Mouse (Mus musculus) small intestine, adult 2 months (tissue): ENCODE measurements at regions not wholly inside any gene's neighbourhood (a gene's known extent, or its start where the extent isn't known, plus 50 kb on each side); places are given as distances from the start of the nearest gene placed in this dataset.

Experiments used
- H3K27ac ChIP-seq: fragments of 200-500 bp; 2 replicates; pipeline ENCODE4 v1.5.1; 2012; ENCODE audit warnings: low read depth, low read length, control low read depth, inconsistent platforms; ENCODE audit not compliant: insufficient read depth
- H3K27me3 ChIP-seq: fragments of 200-500 bp; 2 replicates; pipeline ENCODE4 v1.6.1; 2012; ENCODE audit warnings: mild to moderate bottlenecking, moderate library complexity, low read length, inconsistent platforms; ENCODE audit not compliant: control insufficient read depth, insufficient read depth
- H3K36me3 ChIP-seq: fragments of 200-500 bp; 2 replicates; pipeline ENCODE4 v1.6.1; 2012; ENCODE audit warnings: mild to moderate bottlenecking, low read length, control low read depth, inconsistent platforms; ENCODE audit not compliant: control insufficient read depth, insufficient read depth
- H3K4me1 ChIP-seq: fragments of 200-500 bp; 2 replicates; pipeline ENCODE4 v1.6.1; 2012; ENCODE audit warnings: low read length, inconsistent platforms, mixed read lengths; ENCODE audit not compliant: control insufficient read depth, insufficient read depth, insufficient read length
- H3K4me3 ChIP-seq: fragments of 200-500 bp; 2 replicates; pipeline ENCODE4 v1.5.1; 2012; ENCODE audit warnings: low read depth, mild to moderate bottlenecking, control low read depth, inconsistent platforms, low read length, moderate library complexity
- CTCF ChIP-seq: fragments of 200-500 bp; IDR thresholded peaks from 2 replicates; pipeline ENCODE4 v1.5.1; 2012; ENCODE audit warnings: low read depth, mild to moderate bottlenecking, control low read depth, inconsistent platforms, low read length, moderate library complexity, mixed read lengths; ENCODE audit not compliant: insufficient replicate concordance, insufficient read length; ENCODE audit errors: extremely low read depth
- POLR2A ChIP-seq: fragments of 200-500 bp; IDR thresholded peaks from 2 replicates; pipeline ENCODE4 v1.6.1; 2012; ENCODE audit warnings: low read depth, mild to moderate bottlenecking, control low read depth, inconsistent platforms, low read length, moderate library complexity
- WGBS: fragments of 180-500 bp; shearing (Covaris S2); methylation state at CpG from one replicate; pipeline ENCODE4 v1.1.7; 2018; 5-methylcytosine and 5-hydroxymethylcytosine counted together

- no peak overlapping the region for H3K4me3 ChIP-seq
- peaks cover 30% of the 10 kb centered on the region for H3K4me1 ChIP-seq
- WGBS, result 40% methylated on average over 18 of the region's 18 CpGs
- no peaks in the 10 kb centered on the region for H3K27me3 ChIP-seq
- TF ChIP-seq CTCF (no peak), POLR2A (no peak)
- no peak overlapping the region for H3K27ac ChIP-seq
- no peaks in the 10 kb centered on the region for H3K36me3 ChIP-seq
Measured at GRCm38 (mm10) chr12:25268871-25269850, 172.2 kb upstream of the Id2 start.

- 49% methylated on average over 7 of the region's 7 CpGs for WGBS
- H3K27ac ChIP-seq, result no peak overlapping the region
- TF ChIP-seq POLR2A, result no peak
- no peak for TF ChIP-seq CTCF
- H3K4me3 ChIP-seq, result no peak overlapping the region
- peaks cover 30% of the 10 kb centered on the region for H3K4me1 ChIP-seq
- no peaks in the 10 kb centered on the region for H3K27me3 ChIP-seq
- H3K36me3 ChIP-seq, result no peaks in the 10 kb centered on the region
Measured at GRCm38 (mm10) chr12:25268323-25268722, 171.4 kb upstream of the Id2 start.

DNA sequence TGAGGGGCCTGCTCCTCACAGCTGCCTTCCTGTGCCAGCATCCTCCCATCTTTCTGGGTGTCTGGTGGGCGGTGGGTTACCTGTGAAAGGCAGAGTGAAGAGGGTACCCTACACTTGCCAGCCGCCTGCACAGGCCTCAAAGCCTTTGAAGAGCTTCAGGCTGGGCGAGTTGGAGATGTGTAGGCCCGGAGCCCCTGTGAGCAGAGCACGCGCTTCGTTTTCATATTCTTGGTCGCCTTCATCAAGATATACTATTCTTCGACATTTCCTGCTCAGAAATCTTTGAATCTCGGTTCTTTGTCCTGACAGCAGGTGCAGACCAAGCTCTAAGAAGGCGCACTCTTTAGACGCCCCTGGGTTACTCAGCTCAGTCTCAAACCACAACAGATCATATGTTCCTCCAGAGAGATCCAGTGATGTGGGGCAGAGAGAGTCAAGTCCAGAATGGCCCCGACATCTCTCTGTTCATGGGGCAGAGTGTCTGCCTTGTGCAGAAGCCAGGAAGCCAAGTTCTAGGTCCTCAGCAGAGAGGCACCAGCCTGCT is 170.7 kb upstream of the Id2 start:
- 85% methylated on average over 13 of the region's 13 CpGs for WGBS
- H3K4me1 ChIP-seq, result peaks cover 28% of the 10 kb centered on the region
- H3K36me3 ChIP-seq, result no peaks in the 10 kb centered on the region
- H3K27ac ChIP-seq, result no peak overlapping the region
- TF ChIP-seq POLR2A, result no peak
- TF ChIP-seq CTCF, result no peak
- no peak overlapping the region for H3K4me3 ChIP-seq
- no peaks in the 10 kb centered on the region for H3K27me3 ChIP-seq

DNA sequence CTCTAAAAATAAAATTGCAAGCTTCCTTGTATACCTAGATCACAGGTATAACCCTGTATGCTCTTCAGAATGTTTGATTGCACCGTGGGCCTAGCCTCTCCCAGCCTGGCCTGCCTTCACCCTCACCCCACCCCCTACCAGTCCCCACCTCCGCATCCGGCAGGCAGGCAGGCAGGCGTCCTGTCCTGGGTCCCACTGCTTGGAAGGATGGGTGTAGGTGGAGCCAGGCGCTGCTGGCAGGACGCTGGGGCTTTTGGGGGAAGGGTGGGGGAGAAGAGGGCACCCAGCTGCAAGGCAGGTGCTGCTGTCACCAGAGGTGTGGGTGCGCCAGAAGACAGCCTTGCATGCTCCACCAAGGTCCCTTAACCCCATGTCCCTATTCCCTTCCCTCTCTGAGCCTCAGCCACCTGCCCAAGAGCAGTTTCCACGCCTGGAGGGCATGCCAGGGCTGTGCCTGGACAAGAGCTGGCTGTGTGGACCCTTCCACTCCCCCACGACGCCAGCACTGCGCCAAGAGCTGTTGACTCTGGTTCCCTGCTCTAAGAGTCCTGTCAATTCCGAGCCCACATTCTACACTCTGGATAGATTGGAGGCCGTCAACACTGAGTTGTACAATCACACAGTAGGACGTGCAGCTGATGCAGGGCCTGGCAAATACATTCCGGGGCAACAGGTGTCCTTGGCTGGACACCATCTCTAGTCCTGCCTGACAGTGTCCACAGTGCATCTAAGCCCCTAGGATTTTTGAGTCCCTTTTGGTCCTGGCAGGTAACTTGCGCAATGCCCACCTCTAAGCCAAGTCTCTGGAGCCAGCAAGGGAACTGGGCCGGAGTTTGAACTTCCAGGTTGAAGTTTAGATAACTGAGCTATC is 170.0 kb upstream of the Id2 start:
- Histone ChIP-seq H3K27ac (no peak overlapping the region), H3K36me3 (no peaks in the 10 kb centered on the region), H3K27me3 (no peaks in the 10 kb centered on the region), H3K4me3 (no peak overlapping the region), H3K4me1 (peaks cover 26% of the 10 kb centered on the region)
- TF ChIP-seq POLR2A (no peak), CTCF (no peak)
- WGBS, result 60% methylated on average over 17 of the region's 17 CpGs

- peaks cover 26% of the 10 kb centered on the region for H3K4me1 ChIP-seq
- H3K36me3 ChIP-seq, result no peaks in the 10 kb centered on the region
- 32% methylated on average over 11 of the region's 11 CpGs for WGBS
- no peak overlapping the region for H3K4me3 ChIP-seq
- no peaks in the 10 kb centered on the region for H3K27me3 ChIP-seq
- no peak overlapping the region for H3K27ac ChIP-seq
- TF ChIP-seq POLR2A (0 out of 2 replicates have a peak, but pooled peaks have one; percentile 16), CTCF (no peak)
Measured at GRCm38 (mm10) chr12:25265560-25266525, 168.9 kb upstream of the Id2 start.

DNA sequence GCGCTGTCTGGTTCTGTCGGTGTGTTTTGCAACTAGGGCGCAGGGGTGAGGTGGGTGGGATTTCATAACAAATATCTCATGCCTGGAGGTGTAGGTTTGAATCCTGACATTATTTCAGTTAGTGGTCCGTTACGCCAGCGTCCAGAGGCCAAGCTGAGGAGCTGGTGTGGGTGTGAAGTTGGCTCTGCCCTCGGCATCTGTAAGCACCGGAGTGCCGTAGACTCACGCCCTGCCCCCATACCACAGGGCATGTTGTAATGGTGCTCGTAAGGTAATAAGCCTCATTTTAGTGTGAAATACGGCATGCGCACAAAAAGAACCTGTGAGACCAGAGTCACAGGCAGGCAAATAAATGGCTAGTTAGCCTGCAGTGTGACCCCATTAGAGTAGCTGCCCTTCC is 168.1 kb upstream of the Id2 start:
- 57% methylated on average over 13 of the region's 13 CpGs for WGBS
- Histone ChIP-seq H3K27me3 (no peaks in the 10 kb centered on the region), H3K4me3 (no peak overlapping the region), H3K4me1 (peaks cover 25% of the 10 kb centered on the region), H3K27ac (no peak overlapping the region), H3K36me3 (no peaks in the 10 kb centered on the region)
- TF ChIP-seq POLR2A (no peak), CTCF (no peak)
